Comparison of ENCODE assay signal across 8 mouse cellular contexts in genomic region chr4:33735442-33735966, GRCm38 (mm10).
DNase-seq lines count a peak whose midpoint lies in the region; ATAC-seq and TF ChIP-seq lines count a peak whose summit lies in the region.

No protein-coding gene starts in this region.

- TF ChIP-seq CTCF in spleen, adult 2 months (IDR thresholded peaks at IDR 0.05; ENCODE audit: extremely low read depth, insufficient read depth, insufficient read length, insufficient replicate concordance), result no peak

- H3K4me1 ChIP-seq in heart, embryonic 16.5 days (ENCODE audit: control insufficient read depth, insufficient read depth, low read length), result peaks cover 9% of the 10 kb centered on the region
- H3K4me1 ChIP-seq in spleen, adult 2 months (ENCODE audit: control insufficient read depth, insufficient read depth, insufficient read length), result no peaks in the 10 kb centered on the region
- peaks cover 9% of the 10 kb centered on the region for H3K4me1 ChIP-seq in hindbrain, embryonic 16.5 days (ENCODE audit: control insufficient read depth, insufficient read depth, low read depth, low read length)
- H3K4me1 ChIP-seq in liver, embryonic 11.5 days (replicated peaks; ENCODE audit: control insufficient read depth, insufficient read depth, low read length), result peaks cover 4% of the 10 kb centered on the region; the same call in 1 of the 2 replicates

- no peak for TF ChIP-seq POLR2A in spleen, adult 2 months (IDR thresholded peaks at IDR 0.05; ENCODE audit: low read depth, low read length)

- intact Hi-C loops in heart, postnatal 10 days (cut with DNase I), result no loop called here

- H3K27me3 ChIP-seq in heart, embryonic 16.5 days (ENCODE audit: control insufficient read depth, insufficient read depth, low read length), result no peaks in the 10 kb centered on the region
- no peaks in the 10 kb centered on the region for H3K27me3 ChIP-seq in spleen, adult 2 months (ENCODE audit: control insufficient read depth, insufficient read depth, low read length)
- no peaks in the 10 kb centered on the region for H3K27me3 ChIP-seq in hindbrain, embryonic 16.5 days (replicated peaks; ENCODE audit: control insufficient read depth, insufficient read depth, low read length)
- no peaks in the 10 kb centered on the region for H3K27me3 ChIP-seq in liver, embryonic 11.5 days (replicated peaks; ENCODE audit: control insufficient read depth, insufficient read depth, low read length)

- DNase-seq in heart, postnatal 10 days, result no peak
- DNase-seq in spleen, adult 2 months (ENCODE audit: low read depth in 1 of 2, low spot score in 2 of 2), result no peak
- DNase-seq in spleen, postnatal 10 days (ENCODE audit: low spot score in 2 of 2), result no peak
- DNase-seq in B cell, adult 2 months, result no peak
- DNase-seq in liver, embryonic 11.5 days (ENCODE audit: low spot score), result no peak

- H3K36me3 ChIP-seq in heart, embryonic 16.5 days (ENCODE audit: control insufficient read depth, insufficient read depth), result no peaks in the 10 kb centered on the region
- no peaks in the 10 kb centered on the region for H3K36me3 ChIP-seq in spleen, adult 2 months (ENCODE audit: control insufficient read depth, insufficient read depth, low read length)
- no peaks in the 10 kb centered on the region for H3K36me3 ChIP-seq in hindbrain, embryonic 16.5 days (ENCODE audit: control insufficient read depth, insufficient read depth, low read length)
- no peaks in the 10 kb centered on the region for H3K36me3 ChIP-seq in liver, embryonic 11.5 days (ENCODE audit: control insufficient read depth, insufficient read depth, low read length)

- no peak overlapping the region for H3K4me3 ChIP-seq in heart, embryonic 16.5 days (ENCODE audit: low read length)
- H3K4me3 ChIP-seq in spleen, adult 2 months (ENCODE audit: extremely low read depth, insufficient read depth, insufficient read length), result no peak overlapping the region
- no peak overlapping the region for H3K4me3 ChIP-seq in hindbrain, embryonic 16.5 days (ENCODE audit: low read length)
- no peak overlapping the region for H3K4me3 ChIP-seq in liver, embryonic 11.5 days (ENCODE audit: low read depth, low read length)

- ATAC-seq in heart, embryonic 16.5 days (replicated peaks; ENCODE audit: extremely low read depth, insufficient read depth, low FRiP score), result no peak
- peak; percentile 70; the same call in 1 of the 2 replicates for ATAC-seq in hindbrain, embryonic 16.5 days
- no peak for ATAC-seq in liver, embryonic 11.5 days (replicated peaks; ENCODE audit: low FRiP score)
- ATAC-seq in megakaryocyte-erythroid progenitor cell, adult 5-6 weeks (replicated peaks; ENCODE audit: low FRiP score, low TSS enrichment, poor library complexity, severe bottlenecking), result no peak

- H3K9me3 ChIP-seq in heart, embryonic 16.5 days (replicated peaks; ENCODE audit: control insufficient read depth, low read length), result no peaks in the 10 kb centered on the region
- H3K9me3 ChIP-seq in hindbrain, embryonic 16.5 days (ENCODE audit: control insufficient read depth, low read length), result no peaks in the 10 kb centered on the region
- no peaks in the 10 kb centered on the region for H3K9me3 ChIP-seq in liver, embryonic 11.5 days (ENCODE audit: control insufficient read depth, low read length)

- no peak overlapping the region for H3K27ac ChIP-seq in heart, embryonic 16.5 days (ENCODE audit: low read length)
- 0 out of 2 replicates have a peak overlapping the region, but pooled peaks have one; percentile 14 for H3K27ac ChIP-seq in spleen, adult 2 months (ENCODE audit: insufficient read depth, low read length)
- H3K27ac ChIP-seq in hindbrain, embryonic 16.5 days (ENCODE audit: low read depth, low read length), result peak overlapping the region; percentile 62
- H3K27ac ChIP-seq in liver, embryonic 11.5 days (ENCODE audit: low read depth, low read length), result no peak overlapping the region

- peak overlapping the region; percentile 43; the same call in 1 of the 2 replicates for H3K4me2 ChIP-seq in heart, embryonic 16.5 days (ENCODE audit: low read depth, low read length)
- no peak overlapping the region for H3K4me2 ChIP-seq in hindbrain, embryonic 16.5 days (ENCODE audit: low read length)
- H3K4me2 ChIP-seq in liver, embryonic 11.5 days, result no peak overlapping the region

- H3K9ac ChIP-seq in heart, embryonic 16.5 days (ENCODE audit: low read length), result no peak overlapping the region
- H3K9ac ChIP-seq in hindbrain, embryonic 16.5 days (ENCODE audit: low read depth, low read length), result no peak overlapping the region
- no peak overlapping the region for H3K9ac ChIP-seq in liver, embryonic 11.5 days (ENCODE audit: low read depth, low read length)

- WGBS in heart, embryonic 16.5 days, result 45% methylated on average over 3 of the region's 3 CpGs
- WGBS in spleen, adult 2 months, result 84% methylated on average over 3 of the region's 3 CpGs
- 31% methylated on average over 3 of the region's 3 CpGs for WGBS in hindbrain, embryonic 16.5 days
- WGBS in liver, embryonic 11.5 days, result 61% methylated on average over 3 of the region's 3 CpGs

Comparison
In these comparisons a context has a peak if more than half of its experiments do, and no peak if none do; other contexts are left out.
1. H3K27ac ChIP-seq: peak in spleen, adult 2 months (single experiment) and hindbrain, embryonic 16.5 days (single experiment); none in heart, embryonic 16.5 days (single experiment) and liver, embryonic 11.5 days (single experiment).